Mouse (Mus musculus) left cerebral cortex, adult 9 months (tissue): ENCODE measurements around the gene Zeb2.

ENCODE experiments used
- DNase-seq, 2 experiments: peaks; one replicate each; pipeline ENCODE4 v3.0.0; 2022; ENCODE audit warnings: low spot score in 2 of 2

Gene Zeb2

GRCm38 (mm10) chr2:45117087-45117561 lies at the start of gene Zeb2:
Gene Zeb2 (minus strand): TSS chr2:45117395.
- DNase-seq: peak in 1 of 2 experiments; percentile 67

DNA sequence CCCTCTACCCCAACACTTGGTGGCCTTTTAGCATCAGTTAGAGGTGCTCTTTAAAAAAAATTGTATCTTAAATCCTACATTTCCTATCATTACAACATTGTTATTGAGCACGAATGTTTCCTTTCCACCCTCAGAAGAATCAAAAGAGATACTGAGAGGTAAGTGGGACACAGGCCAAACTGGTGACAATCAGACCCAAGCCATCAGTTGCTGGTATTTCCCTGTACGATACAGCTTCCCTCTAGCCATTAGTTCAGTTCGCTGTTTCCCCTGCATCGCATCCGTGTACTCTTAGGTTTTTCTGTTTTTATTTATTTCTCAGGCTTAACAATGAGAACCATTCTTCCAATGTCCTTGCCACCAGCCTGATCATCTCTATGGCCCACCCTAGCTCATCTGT lies 41.6 kb upstream of the Zeb2 start:
- no peak for DNase-seq

- DNase-seq: no peak
Observed at GRCm38 (mm10) chr2:45158351-45158782, 41.2 kb upstream of the Zeb2 start.

GRCm38 (mm10) chr2:45153315-45153714 lies 36.1 kb upstream of the Zeb2 start:
- no peak for DNase-seq

GRCm38 (mm10) chr2:45143162-45143561 lies 26.0 kb upstream of the Zeb2 start:
- no peak for DNase-seq

GRCm38 (mm10) chr2:45138906-45139305 lies 21.7 kb upstream of the Zeb2 start:
- no peak for DNase-seq

GRCm38 (mm10) chr2:45136783-45137182 lies 19.6 kb upstream of the Zeb2 start:
- no peak for DNase-seq

DNA sequence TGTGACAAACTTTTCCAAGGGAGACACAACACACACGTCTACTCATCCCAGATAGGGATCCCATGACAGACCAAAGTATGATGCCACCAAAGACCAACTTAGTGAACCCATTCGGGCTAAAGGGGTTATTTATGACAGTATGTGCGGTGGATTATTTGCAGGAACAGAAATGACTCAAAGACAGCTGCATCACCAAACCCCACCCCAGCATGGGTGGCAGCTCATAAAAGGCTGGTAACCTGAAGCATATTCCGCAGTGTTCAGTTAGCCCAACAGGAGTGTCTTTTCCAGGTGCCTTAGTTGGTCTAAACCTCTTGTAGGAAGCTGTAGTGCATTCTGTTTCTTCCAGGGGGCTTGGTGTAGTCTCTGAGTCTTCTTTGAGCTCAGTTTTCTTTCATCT lies 16.0 kb upstream of the Zeb2 start:
- no peak for DNase-seq

- no peak for DNase-seq
Observed at GRCm38 (mm10) chr2:45130461-45131156, 13.4 kb upstream of the Zeb2 start.

GRCm38 (mm10) chr2:45129556-45129955 lies 12.4 kb upstream of the Zeb2 start:
- DNase-seq: no peak

DNA sequence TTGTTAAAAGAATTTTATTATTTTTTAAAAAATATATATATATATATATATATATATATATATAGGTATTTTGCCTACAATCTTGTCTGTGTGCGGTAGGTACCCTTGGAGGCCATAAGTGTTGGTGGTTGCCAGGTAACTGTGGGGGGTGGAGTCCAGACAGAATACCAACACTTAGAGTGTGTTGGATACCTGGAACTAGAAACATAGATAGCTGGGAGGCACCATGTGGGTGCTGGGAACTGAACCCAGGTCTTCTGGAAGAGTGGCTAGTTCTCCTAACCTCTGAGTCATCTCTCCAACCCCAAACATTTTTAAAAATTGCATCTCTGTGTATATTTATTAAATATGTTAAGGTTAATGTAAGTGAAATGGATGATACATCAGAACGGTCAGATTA lies 11.5 kb upstream of the Zeb2 start:
- DNase-seq: no peak

DNA sequence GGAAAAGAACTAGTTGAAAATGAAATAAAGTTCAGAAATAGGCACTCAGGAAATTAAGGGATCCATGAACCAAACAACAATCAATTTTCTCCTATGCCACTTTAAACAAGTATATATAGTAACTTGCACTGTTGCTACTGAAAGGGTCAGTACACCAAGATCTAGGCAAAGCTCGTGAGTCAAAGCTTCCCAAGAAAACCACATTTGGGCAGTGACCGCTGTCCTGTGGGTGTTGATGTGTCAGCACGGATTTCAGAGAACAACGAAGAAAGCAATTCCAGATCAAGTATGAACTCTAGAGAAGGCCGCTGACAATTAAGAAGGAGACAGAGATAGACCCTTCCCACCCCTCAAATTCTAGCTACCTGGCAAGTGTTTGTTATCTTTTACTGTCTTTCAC lies 9.2 kb upstream of the Zeb2 start:
- no peak for DNase-seq

GRCm38 (mm10) chr2:45125181-45125580 lies 8.0 kb upstream of the Zeb2 start:
- DNase-seq: no peak

DNA sequence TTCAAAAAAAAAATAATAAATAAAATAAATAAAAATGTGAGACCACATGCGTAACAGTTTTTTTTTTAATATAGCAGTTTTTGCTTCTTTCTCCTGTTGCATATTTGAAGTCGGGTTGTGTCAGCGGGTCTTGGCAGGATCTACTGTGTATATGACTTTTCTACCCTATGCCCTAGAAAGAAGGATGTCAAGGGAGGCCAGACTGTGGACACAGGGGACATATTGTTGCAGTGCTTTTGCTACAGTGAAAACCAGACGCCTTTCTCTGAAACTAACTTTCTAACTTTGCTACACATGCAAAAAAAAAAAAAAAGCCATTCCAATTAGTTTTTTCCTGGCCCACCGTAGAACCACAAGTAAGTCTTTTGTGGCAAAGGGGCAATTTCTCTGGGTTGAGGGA lies 6.3 kb upstream of the Zeb2 start:
- no peak for DNase-seq

DNA sequence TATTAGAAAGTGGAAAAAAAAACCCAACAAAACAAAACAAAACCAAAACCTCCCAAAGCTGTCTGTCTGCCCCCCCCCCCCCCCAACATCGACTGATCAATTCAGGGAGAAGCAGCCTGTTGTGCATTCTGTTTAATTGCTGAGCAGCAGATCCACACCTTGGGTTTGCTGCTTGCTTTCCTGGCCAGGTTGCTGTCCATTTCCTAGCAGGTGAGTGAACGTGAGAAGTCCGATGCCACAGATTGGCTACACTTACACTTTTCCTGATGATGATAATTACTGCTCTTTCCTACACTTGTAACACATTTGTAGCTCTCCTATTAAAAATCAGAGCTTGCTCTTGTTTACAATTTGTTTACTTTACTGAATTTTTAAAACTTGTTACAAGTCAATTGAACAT lies 926 bp upstream of the Zeb2 start:
- no peak for DNase-seq

DNA sequence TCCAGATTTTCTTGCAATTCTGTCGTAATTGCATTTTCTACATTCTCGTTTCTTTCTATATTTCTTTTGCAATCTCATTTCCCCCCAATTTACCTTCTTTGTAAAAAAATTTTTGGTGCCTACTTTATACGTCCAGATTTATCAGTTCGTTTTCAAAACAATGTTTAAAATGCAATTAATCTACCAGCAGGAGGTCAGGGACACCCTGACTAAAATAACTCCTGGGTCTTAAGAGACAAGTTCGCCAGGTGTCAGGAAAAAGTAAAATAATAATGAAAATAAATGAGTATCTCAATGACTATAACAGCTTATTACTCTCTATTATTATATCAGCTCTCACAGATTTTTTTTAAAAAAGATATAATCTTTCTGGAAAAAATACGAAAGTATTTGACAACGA lies 397 bp upstream of the Zeb2 start:
- no peak for DNase-seq

GRCm38 (mm10) chr2:45116531-45117024 lies 617 bp downstream of the Zeb2 start:
- peak in 1 of 2 experiments; percentile 51 for DNase-seq

DNA sequence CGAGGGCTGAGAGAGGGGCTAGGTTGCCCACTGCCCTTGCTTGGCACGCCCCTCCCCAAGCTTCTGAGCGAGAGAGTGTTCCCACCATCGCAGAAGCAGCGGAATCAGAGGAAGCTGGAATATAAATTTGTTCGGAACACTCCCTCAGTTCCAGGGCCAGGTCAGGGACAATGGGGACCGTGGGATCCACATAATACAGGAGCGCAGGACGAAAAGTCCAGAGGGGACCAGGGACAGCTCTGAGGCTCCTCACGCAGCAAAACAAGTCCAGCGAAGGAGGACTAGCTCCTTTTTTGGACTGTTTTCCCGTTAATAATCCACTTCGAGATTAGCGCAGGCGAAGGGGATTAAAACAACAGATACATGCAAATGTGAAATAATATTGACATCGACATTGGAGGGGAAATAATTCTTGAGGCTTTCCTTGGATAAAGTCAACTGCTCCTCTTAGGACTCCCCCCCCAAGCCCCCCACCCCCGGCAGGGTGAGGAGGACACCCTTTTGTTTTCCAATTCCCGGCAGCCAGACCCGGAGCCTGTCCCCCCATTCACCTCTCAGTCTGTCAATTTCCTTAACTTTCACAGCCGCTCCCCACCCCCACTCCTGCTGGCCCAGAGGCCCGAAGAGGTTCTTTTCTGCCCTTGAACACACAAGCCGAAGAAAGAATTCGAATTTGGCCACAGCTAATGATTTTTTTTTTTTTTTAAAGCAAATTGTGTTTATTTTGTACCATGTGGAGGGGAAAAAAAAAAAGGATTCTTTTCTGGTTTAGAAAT lies 1.3 kb downstream of the Zeb2 start:
- peak in 1 of 2 experiments; percentile 56 for DNase-seq

GRCm38 (mm10) chr2:45115211-45115610 lies 2.0 kb downstream of the Zeb2 start:
- DNase-seq: no peak

GRCm38 (mm10) chr2:45114596-45114995 lies 2.6 kb downstream of the Zeb2 start:
- DNase-seq: no peak

DNA sequence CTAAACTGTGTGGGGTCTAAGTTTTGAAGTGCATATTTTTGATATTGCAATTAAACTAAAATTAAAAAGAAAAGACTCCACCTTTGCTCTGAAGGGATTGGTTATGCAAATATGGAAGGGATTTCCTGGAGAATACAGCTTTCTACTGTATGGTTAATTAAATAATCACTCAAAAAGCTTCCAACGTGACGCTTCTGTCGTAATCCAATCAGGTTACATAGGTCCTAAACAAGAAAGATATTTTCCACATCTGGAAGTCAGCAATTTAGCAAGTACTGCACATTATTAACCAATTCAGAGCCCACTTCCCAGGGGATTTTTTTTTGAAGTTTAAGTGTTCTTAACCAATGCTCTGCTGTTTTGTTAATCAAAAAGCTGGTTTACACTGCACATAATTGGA lies 3.3 kb downstream of the Zeb2 start:
- no peak for DNase-seq

GRCm38 (mm10) chr2:45112891-45113683 lies 4.1 kb downstream of the Zeb2 start:
- DNase-seq: no peak
